Comparison of ENCODE assay signal across 15 mouse cellular contexts in genomic region chr11:101419610-101420009, GRCm38 (mm10). TPM values are rescaled to one million over a fixed set of nuclear protein-coding genes. Genes with fewer than 3 reads are reported as not detected.
DNase-seq lines count a peak whose midpoint lies in the region; ATAC-seq and TF ChIP-seq lines count a peak whose summit lies in the region.
"Had no signal": no experiment of that assay in that cellular context is flagged by ENCODE, and none has a peak within 500 bp of the region (broad histone marks: within the 10 kb centered on the region; RNA-seq: fewer than 3 reads in every experiment).

No protein-coding gene starts in this region.

- no peaks in the 10 kb centered on the region for H3K36me3 ChIP-seq in heart, adult 2 months (ENCODE audit: control insufficient read depth, insufficient read depth, low read length)
- H3K36me3 ChIP-seq in liver, embryonic 12.5 days, result no peaks in the 10 kb centered on the region
- no peaks in the 10 kb centered on the region for H3K36me3 ChIP-seq in ES-Bruce4 (ENCODE audit: control insufficient read depth, insufficient read depth, low read length, poor library complexity, severe bottlenecking)
- H3K36me3 ChIP-seq: midbrain, embryonic 12.5 days; neural tube, embryonic 13.5 days had no signal

- TF ChIP-seq EP300 in heart, adult 2 months (IDR thresholded peaks at IDR 0.05; ENCODE audit: insufficient read depth, low read depth, low read length), result no peak
- TF ChIP-seq EP300 in ES-Bruce4 (IDR thresholded peaks at IDR 0.05; ENCODE audit: insufficient read depth, low read depth, low read length), result no peak

- no peaks in the 10 kb centered on the region for H3K79me2 ChIP-seq in heart, adult 2 months (replicated peaks; ENCODE audit: control insufficient read depth, insufficient read depth, low read length)

- no peak overlapping the region for H3K4me2 ChIP-seq in liver, embryonic 12.5 days
- H3K4me2 ChIP-seq: liver, embryonic 13.5 days; midbrain, embryonic 12.5 days; neural tube, embryonic 13.5 days had no signal

- intact Hi-C loops in heart, adult 2 months (cut with DNase I), result no loop called here

- no peak for DNase-seq in heart, adult 2 months
- DNase-seq in heart, adult 18-20 months, result no peak
- DNase-seq in liver, result peak; percentile 44
- DNase-seq in embryo, embryonic 10.5 days (ENCODE audit: low spot score), result peak; percentile 44
- DNase-seq in frontal cortex, postnatal 25 days (ENCODE audit: low spot score in 2 of 2), result no peak
- DNase-seq in thymus, postnatal 0 days (ENCODE audit: low spot score), result no peak
- DNase-seq: cerebellum, adult 9-11 months; kidney, adult 18-20 months; liver, embryonic 13.5 days had no signal

- H3K9me3 ChIP-seq in liver, embryonic 12.5 days (replicated peaks), result no peaks in the 10 kb centered on the region
- H3K9me3 ChIP-seq in ES-Bruce4 (replicated peaks; ENCODE audit: control insufficient read depth, insufficient read depth, low read length, poor library complexity, severe bottlenecking), result no peaks in the 10 kb centered on the region
- H3K9me3 ChIP-seq: heart, embryonic 10.5 days; liver, embryonic 13.5 days; midbrain, embryonic 12.5 days; neural tube, embryonic 13.5 days had no signal

- peaks cover 6% of the 10 kb centered on the region; the same call in 1 of the 2 replicates for H3K4me1 ChIP-seq in heart, adult 2 months (ENCODE audit: control insufficient read depth, insufficient read depth, low read length)
- peaks cover 28% of the 10 kb centered on the region for H3K4me1 ChIP-seq in liver, embryonic 12.5 days
- no peaks in the 10 kb centered on the region for H3K4me1 ChIP-seq in ES-Bruce4 (ENCODE audit: control insufficient read depth, insufficient read depth, low read length)

- H3K27ac ChIP-seq in heart, adult 2 months, result no peak overlapping the region
- H3K27ac ChIP-seq in liver, embryonic 12.5 days, result no peak overlapping the region
- H3K27ac ChIP-seq in ES-Bruce4 (ENCODE audit: insufficient read depth, low read length), result no peak overlapping the region
- H3K27ac ChIP-seq: heart, embryonic 10.5 days; liver, embryonic 13.5 days; midbrain, embryonic 12.5 days; neural tube, embryonic 13.5 days had no signal

- peak; percentile 26; the same call in 1 of the 2 replicates for TF ChIP-seq CTCF in heart, adult 2 months (IDR thresholded peaks at IDR 0.05)
- peak; percentile 64 for TF ChIP-seq CTCF in ES-Bruce4 (IDR thresholded peaks at IDR 0.05; ENCODE audit: low read depth, low read length)

- no peak for TF ChIP-seq POLR2A in heart, adult 2 months (IDR thresholded peaks at IDR 0.05; ENCODE audit: insufficient read depth, low read depth, low read length)
- no peak for TF ChIP-seq POLR2A in ES-Bruce4 (IDR thresholded peaks at IDR 0.05; ENCODE audit: insufficient read depth, low read length)

- no peak overlapping the region for H3K4me3 ChIP-seq in heart, adult 2 months
- H3K4me3 ChIP-seq in liver, embryonic 12.5 days, result no peak overlapping the region
- no peak overlapping the region for H3K4me3 ChIP-seq in ES-Bruce4 (ENCODE audit: low read depth, low read length)
- H3K4me3 ChIP-seq: heart, embryonic 10.5 days; liver, embryonic 13.5 days; midbrain, embryonic 12.5 days; neural tube, embryonic 13.5 days had no signal

- ATAC-seq in liver, embryonic 12.5 days, result no peak

- H3K27me3 ChIP-seq in heart, adult 2 months (ENCODE audit: control insufficient read depth, insufficient read depth, low read length), result no peaks in the 10 kb centered on the region
- no peaks in the 10 kb centered on the region for H3K27me3 ChIP-seq in liver, embryonic 12.5 days (replicated peaks)
- H3K27me3 ChIP-seq in ES-Bruce4 (ENCODE audit: control insufficient read depth, insufficient read depth, low read length, poor library complexity, severe bottlenecking), result no peaks in the 10 kb centered on the region
- H3K27me3 ChIP-seq: liver, embryonic 13.5 days; midbrain, embryonic 12.5 days; neural tube, embryonic 13.5 days had no signal

- no peak overlapping the region for H3K9ac ChIP-seq in heart, adult 2 months (ENCODE audit: low read depth, low read length)
- H3K9ac ChIP-seq in liver, embryonic 12.5 days, result no peak overlapping the region
- H3K9ac ChIP-seq in ES-Bruce4 (ENCODE audit: low read depth, poor library complexity, severe bottlenecking), result no peak overlapping the region
- H3K9ac ChIP-seq: liver, embryonic 13.5 days; midbrain, embryonic 12.5 days; neural tube, embryonic 13.5 days had no signal

- WGBS in heart, adult 2 months, result 47% methylated on average over 3 of the region's 3 CpGs
- WGBS in liver, embryonic 12.5 days (ENCODE audit: insufficient replicate concordance), result 32% methylated on average over 3 of the region's 3 CpGs

RNA-seq across cellular contexts. Expression of gene Aarsd1, which starts 2.2 kb away (rescaled TPM):
- 10 to 100 TPM; 19.5 to 23.4 TPM for total RNA-seq in heart, adult 2 months (2021)
- polyA plus RNA-seq in heart, adult 2 months (2012; rRNA removed), result 23.0 and 28.0 TPM in 2 replicates
- total RNA-seq in heart, adult 18-20 months (2021), result 10 to 100 TPM; 18.5 to 22.9 TPM
- polyA plus RNA-seq in liver, embryonic 12.5 days (2016; fragmentation: Nextera tagmentation; extraction: Ambion mirVana), result 67.0 and 72.7 TPM in 2 replicates
- 45.2 and 45.4 TPM in 2 replicates for polyA plus RNA-seq in ES-Bruce4 (2011; ENCODE audit: insufficient read depth, insufficient read length, low read depth, missing spikeins)
- polyA plus RNA-seq in thymus, postnatal 0 days (2015; fragmentation: Nextera tagmentation; extraction: Ambion mirVana), result 67.6 and 70.6 TPM in 2 replicates

RNA-seq across cellular contexts. Expression of gene Gm27029, which starts 5.0 kb away (rescaled TPM):
- 10 to 100 TPM in 1 of 2 experiments, 1 to 10 TPM in 1; 5.1 to 10.2 TPM for total RNA-seq in heart, adult 2 months (2021)
- 1.3 and 2.4 TPM in 2 replicates for polyA plus RNA-seq in heart, adult 2 months (2012; rRNA removed)
- 10 to 100 TPM in 1 of 2 experiments, 1 to 10 TPM in 1; 6.0 to 10.3 TPM for total RNA-seq in heart, adult 18-20 months (2021)
- 3.6 and 4.2 TPM in 2 replicates for polyA plus RNA-seq in liver, embryonic 12.5 days (2016; fragmentation: Nextera tagmentation; extraction: Ambion mirVana)
- polyA plus RNA-seq in ES-Bruce4 (2011; ENCODE audit: insufficient read depth, insufficient read length, low read depth, missing spikeins), result 8.8 and 9.4 TPM in 2 replicates
- 1.5 and 2.2 TPM in 2 replicates for polyA plus RNA-seq in thymus, postnatal 0 days (2015; fragmentation: Nextera tagmentation; extraction: Ambion mirVana)
- total RNA-seq: hematopoietic stem cell, adult 5-6 weeks had no signal

RNA-seq across cellular contexts. Expression of gene Rundc1, which starts 5.3 kb away (rescaled TPM):
- total RNA-seq in heart, adult 2 months (2021), result 10 to 100 TPM; 10.1 to 12.1 TPM
- polyA plus RNA-seq in heart, adult 2 months (2012; rRNA removed), result 12.0 and 14.7 TPM in 2 replicates
- total RNA-seq in heart, adult 18-20 months (2021), result 10 to 100 TPM; 11.0 to 11.2 TPM
- 9.8 TPM in 2 replicates for polyA plus RNA-seq in liver, embryonic 12.5 days (2016; fragmentation: Nextera tagmentation; extraction: Ambion mirVana)
- 5.4 and 5.8 TPM in 2 replicates for polyA plus RNA-seq in ES-Bruce4 (2011; ENCODE audit: insufficient read depth, insufficient read length, low read depth, missing spikeins)
- polyA plus RNA-seq in thymus, postnatal 0 days (2015; fragmentation: Nextera tagmentation; extraction: Ambion mirVana), result 13.2 and 16.1 TPM in 2 replicates

RNA-seq across cellular contexts. Expression of gene Ptges3l, which starts 5.5 kb away (rescaled TPM):
- 10 to 100 TPM; 50.6 to 58.3 TPM for total RNA-seq in heart, adult 2 months (2021)
- polyA plus RNA-seq in heart, adult 2 months (2012; rRNA removed), result 56.8 and 81.6 TPM in 2 replicates
- total RNA-seq in heart, adult 18-20 months (2021), result 10 to 100 TPM; 52.7 to 61.5 TPM
- polyA plus RNA-seq in liver, embryonic 12.5 days (2016; fragmentation: Nextera tagmentation; extraction: Ambion mirVana), result 1.3 and 2.1 TPM in 2 replicates
- not detected in 2 replicates for polyA plus RNA-seq in ES-Bruce4 (2011; ENCODE audit: insufficient read depth, insufficient read length, low read depth, missing spikeins)
- 1.8 TPM in 2 replicates for polyA plus RNA-seq in thymus, postnatal 0 days (2015; fragmentation: Nextera tagmentation; extraction: Ambion mirVana)
- total RNA-seq: hematopoietic stem cell, adult 5-6 weeks had no signal

RNA-seq across cellular contexts. Expression of gene Rpl27, which starts 22.5 kb away (rescaled TPM):
- 10 to 100 TPM; 38.3 to 48.4 TPM for total RNA-seq in heart, adult 2 months (2021)
- polyA plus RNA-seq in heart, adult 2 months (2012; rRNA removed), result 234 and 242 TPM in 2 replicates
- 10 to 100 TPM; 45.0 to 48.0 TPM for total RNA-seq in heart, adult 18-20 months (2021)
- polyA plus RNA-seq in liver, embryonic 12.5 days (2016; fragmentation: Nextera tagmentation; extraction: Ambion mirVana), result 378 and 390 TPM in 2 replicates
- polyA plus RNA-seq in ES-Bruce4 (2011; ENCODE audit: insufficient read depth, insufficient read length, low read depth, missing spikeins), result 1,188 and 1,249 TPM in 2 replicates
- polyA plus RNA-seq in thymus, postnatal 0 days (2015; fragmentation: Nextera tagmentation; extraction: Ambion mirVana), result 550 and 596 TPM in 2 replicates

Comparison
In these comparisons a context has a peak if more than half of its experiments do, and no peak if none do; other contexts are left out.
1. DNase-seq: peak in liver (single experiment) and embryo, embryonic 10.5 days (single experiment); none in heart, adult 2 months (0 of 2), heart, adult 18-20 months (0 of 2), frontal cortex, postnatal 25 days (0 of 2) and thymus, postnatal 0 days (single experiment).